21 mouse cellular contexts compared by ENCODE assay signal in the genomic region with DNA sequence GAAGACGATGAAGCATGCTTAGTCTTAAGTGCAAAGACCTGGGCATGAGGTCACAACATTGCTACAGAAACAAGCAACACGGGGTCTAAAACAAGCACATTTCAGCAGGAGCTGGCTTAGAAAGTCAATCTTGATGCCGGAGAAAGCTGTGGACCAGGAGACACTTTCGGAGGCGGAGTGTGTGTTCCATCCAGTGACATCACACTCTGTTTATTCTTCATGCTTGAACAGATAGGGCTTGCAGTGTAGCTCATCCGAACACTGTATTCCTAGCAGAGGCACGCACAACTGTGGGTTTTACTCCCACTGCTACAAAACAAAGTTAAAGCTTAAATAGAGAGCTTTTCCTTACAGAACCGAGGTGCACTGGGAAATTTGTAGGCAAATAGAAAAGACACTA.
DNase-seq lines count a peak whose midpoint lies in the region; ATAC-seq and TF ChIP-seq lines count a peak whose summit lies in the region.
"Had no signal": no experiment of that assay in that cellular context is flagged by ENCODE, and none has a peak within 500 bp of the region (broad histone marks: within the 10 kb centered on the region; RNA-seq: fewer than 3 reads in every experiment).

No protein-coding gene starts in this region.

- H3K27me3 ChIP-seq in forebrain, postnatal 0 days (ENCODE audit: insufficient read depth, low read length): no peaks in the 10 kb centered on the region
- no peaks in the 10 kb centered on the region for H3K27me3 ChIP-seq in forebrain, embryonic 11.5 days (ENCODE audit: control insufficient read depth, insufficient read depth, low read length)
- H3K27me3 ChIP-seq: CH12.LX; heart, embryonic 12.5 days; liver, embryonic 12.5 days had no signal

- H3K36me3 ChIP-seq in forebrain, postnatal 0 days (ENCODE audit: insufficient read depth): no peaks in the 10 kb centered on the region
- H3K36me3 ChIP-seq in forebrain, embryonic 11.5 days (ENCODE audit: control insufficient read depth, insufficient read depth, low read length): no peaks in the 10 kb centered on the region
- H3K36me3 ChIP-seq: embryonic facial prominence, embryonic 10.5 days; heart, embryonic 12.5 days; liver, embryonic 12.5 days had no signal

- no peak overlapping the region for H3K9ac ChIP-seq in forebrain, postnatal 0 days
- no peak overlapping the region for H3K9ac ChIP-seq in forebrain, embryonic 11.5 days (ENCODE audit: low read length)
- H3K9ac ChIP-seq: heart, embryonic 12.5 days; liver, embryonic 12.5 days; lung, embryonic 14.5 days had no signal

- no peak overlapping the region for H3K4me3 ChIP-seq in forebrain, postnatal 0 days (ENCODE audit: low read depth, low read length)
- no peak overlapping the region for H3K4me3 ChIP-seq in forebrain, embryonic 11.5 days (ENCODE audit: low read depth, low read length)
- peak overlapping the region; percentile 46 for H3K4me3 ChIP-seq in layer of hippocampus, adult 2 months
- H3K4me3 ChIP-seq: embryonic facial prominence, embryonic 10.5 days; heart, embryonic 12.5 days; liver, embryonic 12.5 days had no signal

- TF ChIP-seq CTCF in forebrain, postnatal 0 days (IDR thresholded peaks at IDR 0.05; ENCODE audit: low read depth): no peak
- TF ChIP-seq CTCF in layer of hippocampus, adult 2 months (conservative IDR thresholded peaks at IDR 0.05): no peak

- peak; percentile 67 for ATAC-seq in forebrain, postnatal 0 days
- no peak for ATAC-seq in forebrain, embryonic 11.5 days (replicated peaks; ENCODE audit: low FRiP score)
- ATAC-seq: liver, embryonic 12.5 days had no signal

- no peaks in the 10 kb centered on the region for H3K9me3 ChIP-seq in forebrain, postnatal 0 days (ENCODE audit: low read length)
- H3K9me3 ChIP-seq in forebrain, embryonic 11.5 days (ENCODE audit: control insufficient read depth, low read length): no peaks in the 10 kb centered on the region
- H3K9me3 ChIP-seq: embryonic facial prominence, embryonic 10.5 days had no signal

- peak overlapping the region; percentile 29; the same call in 1 of the 2 replicates for H3K27ac ChIP-seq in forebrain, postnatal 0 days (ENCODE audit: low read depth, low read length)
- no peak overlapping the region for H3K27ac ChIP-seq in forebrain, embryonic 11.5 days (ENCODE audit: low read depth, low read length)
- H3K27ac ChIP-seq in layer of hippocampus, adult 2 months: peak overlapping the region; percentile 96
- H3K27ac ChIP-seq: embryonic facial prominence, embryonic 10.5 days; liver, embryonic 12.5 days; macrophage had no signal

- H3K4me1 ChIP-seq in forebrain, postnatal 0 days (ENCODE audit: insufficient read depth): no peaks in the 10 kb centered on the region
- H3K4me1 ChIP-seq in forebrain, embryonic 11.5 days (replicated peaks; ENCODE audit: control insufficient read depth, insufficient read depth, low read length): no peaks in the 10 kb centered on the region
- H3K4me1 ChIP-seq: embryonic facial prominence, embryonic 10.5 days; heart, embryonic 12.5 days; liver, embryonic 12.5 days had no signal

- peak; percentile 21 for DNase-seq in forebrain, postnatal 0 days
- no peak for DNase-seq in forebrain, embryonic 11.5 days (ENCODE audit: low spot score)
- DNase-seq in layer of hippocampus, adult 2 months (ENCODE audit: low spot score in 2 of 2): peak; percentile 28 to 54
- DNase-seq in layer of hippocampus, adult 9-10 months (ENCODE audit: low spot score): no peak
- peak; percentile 47 to 49 for DNase-seq in right cerebral cortex, adult 2 months (ENCODE audit: low spot score in 2 of 2)
- no peak for DNase-seq in right cerebral cortex, postnatal 14 days
- DNase-seq in telencephalon, adult 2 months (ENCODE audit: low read depth, low spot score): peak; percentile 64
- no peak for DNase-seq in embryo, embryonic 10 days (ENCODE audit: low spot score)
- DNase-seq: adrenal gland, postnatal 10 days; cerebellum, adult 11-12 months; cerebellum, postnatal 25 days; heart, postnatal 36 days; kidney, adult 9 months; kidney, postnatal 36 days; lung, embryonic 14.5 days; thymus, adult 2 months had no signal

- H3K4me2 ChIP-seq in forebrain, postnatal 0 days (ENCODE audit: low read depth): no peak overlapping the region
- H3K4me2 ChIP-seq in forebrain, embryonic 11.5 days (ENCODE audit: low read depth, low read length, severe bottlenecking): no peak overlapping the region
- H3K4me2 ChIP-seq: heart, embryonic 12.5 days; liver, embryonic 12.5 days; lung, embryonic 14.5 days had no signal

- 81% methylated on average over 8 of the region's 8 CpGs for WGBS in forebrain, postnatal 0 days
- WGBS in forebrain, embryonic 11.5 days: 96% methylated on average over 8 of the region's 8 CpGs

Comparison
In these comparisons a context has a peak if more than half of its experiments do, and no peak if none do; other contexts are left out.
1. DNase-seq: peak in forebrain, postnatal 0 days (single experiment), layer of hippocampus, adult 2 months (2 of 2), right cerebral cortex, adult 2 months (2 of 2) and telencephalon, adult 2 months (single experiment); none in forebrain, embryonic 11.5 days (single experiment), layer of hippocampus, adult 9-10 months (single experiment), right cerebral cortex, postnatal 14 days (single experiment) and embryo, embryonic 10 days (single experiment).